Mouse (Mus musculus) liver, postnatal 0 days (tissue): ENCODE results near the gene Hivep3. TPM values are rescaled to one million over a fixed set of nuclear protein-coding genes. Genes with fewer than 3 reads are reported as not detected.

Source experiments
- ATAC-seq: fragments of 200-750 bp; cut with Nextera tagmentation; 2 replicates; pipeline ENCODE4 v1.8.0; 2017; ENCODE audit warnings: mild to moderate bottlenecking, moderate library complexity
- DNase-seq: peaks from one replicate; pipeline ENCODE4 v3.0.0-alpha.2; 2016
- H3K27ac ChIP-seq: fragments of 300-500 bp; sonication (generic); 2 replicates; pipeline ENCODE4 v1.5.1; 2014; ENCODE audit warnings: antibody characterized with exemption, moderate library complexity, mild to moderate bottlenecking, low read depth
- H3K27me3 ChIP-seq: fragments of 300-500 bp; sonication (generic); 2 replicates; pipeline ENCODE4 v1.6.1; 2014; ENCODE audit warnings: low read length, control low read depth, mixed read lengths; ENCODE audit not compliant: insufficient read depth
- H3K36me3 ChIP-seq: fragments of 300-500 bp; sonication (generic); replicated peaks from 2 replicates; pipeline ENCODE4 v1.6.1; 2014; ENCODE audit warnings: mild to moderate bottlenecking, control low read depth, low read length, moderate library complexity, mixed read lengths; ENCODE audit not compliant: insufficient read depth
- H3K4me1 ChIP-seq: fragments of 300-500 bp; sonication (generic); 2 replicates; pipeline ENCODE4 v1.6.1; 2014; ENCODE audit warnings: antibody characterized with exemption, mild to moderate bottlenecking, control low read depth; ENCODE audit not compliant: insufficient read depth
- H3K4me2 ChIP-seq: fragments of 300-500 bp; sonication (generic); 2 replicates; pipeline ENCODE4 v1.6.1; 2014; ENCODE audit warnings: low read depth, mild to moderate bottlenecking, low read length, moderate library complexity, mixed read lengths
- H3K4me3 ChIP-seq: fragments of 300-500 bp; sonication (generic); 2 replicates; pipeline ENCODE4 v1.5.1; 2014; ENCODE audit warnings: low read depth, low read length
- H3K9ac ChIP-seq: fragments of 300-500 bp; sonication (generic); replicated peaks from 2 replicates; pipeline ENCODE4 v1.6.1; 2014; ENCODE audit warnings: mild to moderate bottlenecking, moderate library complexity
- H3K9me3 ChIP-seq: fragments of 300-500 bp; sonication (generic); 2 replicates; pipeline ENCODE4 v1.6.1; 2016; ENCODE audit warnings: mild to moderate bottlenecking, control low read depth, low read length, mixed read lengths
- CTCF ChIP-seq: sonication (generic); IDR thresholded peaks from 2 replicates; pipeline ENCODE4 v1.5.1; 2016; ENCODE audit warnings: antibody characterized with exemption, low read depth
- EP300 ChIP-seq: IDR thresholded peaks from 2 replicates; pipeline ENCODE4 v1.6.1; 2016; ENCODE audit warnings: antibody characterized with exemption, low read depth, mild to moderate bottlenecking
- WGBS: fragments of 180-500 bp; shearing (Covaris S2); extraction: QIAGEN DNeasy Blood & Tissue Kit; methylation state at CpG from one replicate; pipeline ENCODE4 v1.1.7; 2014; ENCODE audit not compliant: insufficient replicate concordance; 5-methylcytosine and 5-hydroxymethylcytosine counted together
- polyA plus RNA-seq: library from polyadenylated mRNA; unstranded; fragments of >200 nt; fragmentation: Nextera tagmentation; extraction: Ambion mirVana; gene quantifications from 2 replicates; pipeline ENCODE4 v1.2.1, GENCODE M21; 2015

Gene Hivep3
- polyA plus RNA-seq, 1 experiment from 2014 or later, result 3.8 TPM

GRCm38 (mm10) chr4:119911071-119911904 is 177.7 kb downstream of the Hivep3 start:
- H3K4me2 ChIP-seq, result no peak overlapping the region
- TF ChIP-seq CTCF (no peak), EP300 (no peak)
- no peak for DNase-seq
- H3K36me3 ChIP-seq, result no peaks in the 10 kb centered on the region
- no peak overlapping the region for H3K4me3 ChIP-seq
- WGBS, result 58% methylated on average over 13 of the region's 13 CpGs
- 0 out of 2 replicates have a peak, but pooled peaks cover 2% of the 10 kb centered on the region for H3K4me1 ChIP-seq
- no peak overlapping the region for H3K27ac ChIP-seq
- H3K27me3 ChIP-seq, result no peaks in the 10 kb centered on the region
- H3K9me3 ChIP-seq, result no peaks in the 10 kb centered on the region
- ATAC-seq, result no peak
- H3K9ac ChIP-seq, result no peak overlapping the region

- DNase-seq, result no peak
- Histone ChIP-seq H3K4me3 (no peak overlapping the region), H3K27me3 (no peaks in the 10 kb centered on the region), H3K9ac (no peak overlapping the region), H3K36me3 (no peaks in the 10 kb centered on the region), H3K9me3 (no peaks in the 10 kb centered on the region), H3K4me2 (no peak overlapping the region), H3K4me1 (0 out of 2 replicates have a peak, but pooled peaks cover 2% of the 10 kb centered on the region), H3K27ac (no peak overlapping the region)
- no peak for TF ChIP-seq EP300
- TF ChIP-seq CTCF, result no peak
- ATAC-seq, result no peak
- WGBS, result 40% methylated on average over 2 of the region's 2 CpGs
Observed at GRCm38 (mm10) chr4:119912216-119912615, 178.6 kb downstream of the Hivep3 start.

- no peaks in the 10 kb centered on the region for H3K27me3 ChIP-seq
- DNase-seq (no peak), ATAC-seq (no peak)
- H3K9ac ChIP-seq, result no peak overlapping the region
- TF ChIP-seq CTCF (no peak), EP300 (no peak)
- no peak overlapping the region for H3K4me2 ChIP-seq
- H3K36me3 ChIP-seq, result no peaks in the 10 kb centered on the region
- H3K27ac ChIP-seq, result no peak overlapping the region
- no peak overlapping the region for H3K4me3 ChIP-seq
- H3K9me3 ChIP-seq, result no peaks in the 10 kb centered on the region
- 41% methylated on average over 4 of the region's 4 CpGs for WGBS
- H3K4me1 ChIP-seq, result 0 out of 2 replicates have a peak, but pooled peaks cover 2% of the 10 kb centered on the region
Observed at GRCm38 (mm10) chr4:119914194-119914593, 180.6 kb downstream of the Hivep3 start.

- H3K36me3 ChIP-seq, result no peaks in the 10 kb centered on the region
- no peaks in the 10 kb centered on the region for H3K27me3 ChIP-seq
- no peak for DNase-seq
- H3K4me1 ChIP-seq, result 0 out of 2 replicates have a peak, but pooled peaks cover 2% of the 10 kb centered on the region
- WGBS, result 65% methylated on average over 2 of the region's 2 CpGs
- H3K4me2 ChIP-seq, result no peak overlapping the region
- TF ChIP-seq CTCF (no peak), EP300 (no peak)
- no peaks in the 10 kb centered on the region for H3K9me3 ChIP-seq
- no peak overlapping the region for H3K27ac ChIP-seq
- H3K4me3 ChIP-seq, result no peak overlapping the region
- ATAC-seq, result no peak
- no peak overlapping the region for H3K9ac ChIP-seq
Observed at GRCm38 (mm10) chr4:119915069-119915468, 181.5 kb downstream of the Hivep3 start.

GRCm38 (mm10) chr4:119917502-119917901 is 183.9 kb downstream of the Hivep3 start:
- H3K9ac ChIP-seq, result no peak overlapping the region
- DNase-seq, result no peak
- 65% methylated on average over 7 of the region's 7 CpGs for WGBS
- H3K27ac ChIP-seq, result no peak overlapping the region
- H3K36me3 ChIP-seq, result no peaks in the 10 kb centered on the region
- ATAC-seq, result no peak
- H3K4me1 ChIP-seq, result no peaks in the 10 kb centered on the region
- no peaks in the 10 kb centered on the region for H3K9me3 ChIP-seq
- no peaks in the 10 kb centered on the region for H3K27me3 ChIP-seq
- H3K4me3 ChIP-seq, result no peak overlapping the region
- H3K4me2 ChIP-seq, result no peak overlapping the region
- TF ChIP-seq EP300, result no peak
- peak; percentile 72 for TF ChIP-seq CTCF

GRCm38 (mm10) chr4:119919349-119919748 is 185.8 kb downstream of the Hivep3 start:
- Histone ChIP-seq H3K27ac (no peak overlapping the region), H3K4me2 (no peak overlapping the region), H3K4me1 (no peaks in the 10 kb centered on the region), H3K4me3 (no peak overlapping the region), H3K27me3 (no peaks in the 10 kb centered on the region), H3K9ac (no peak overlapping the region), H3K36me3 (no peaks in the 10 kb centered on the region), H3K9me3 (no peaks in the 10 kb centered on the region)
- WGBS, result 69% methylated on average over 5 of the region's 5 CpGs
- DNase-seq (no peak), ATAC-seq (no peak)
- TF ChIP-seq EP300 (no peak), CTCF (peak; percentile 12; the same call in 1 of the 2 replicates)
